Mouse (Mus musculus) neural tube, embryonic 10.5 days (tissue): ENCODE data around the gene 1700001C02Rik.
A peak's percentile ranks its signal among the peaks of the same experiment; 100 is the strongest.

Source experiments
- DNase-seq: peaks from one replicate; pipeline ENCODE4 v3.0.0-alpha.2; 2017; ENCODE audit warnings: low spot score; ENCODE audit errors: extremely low spot score

Gene 1700001C02Rik

GRCm38 (mm10) chr5:30494606-30495005 is 28.8 kb downstream of the 1700001C02Rik start:
- DNase-seq, result no peak

GRCm38 (mm10) chr5:30495288-30495687 is 29.4 kb downstream of the 1700001C02Rik start:
- DNase-seq, result no peak

GRCm38 (mm10) chr5:30496821-30497220 is 31.0 kb downstream of the 1700001C02Rik start:
- peak; percentile 25 for DNase-seq

- DNase-seq, result peak; percentile 72
Observed at GRCm38 (mm10) chr5:30497299-30497698, 31.5 kb downstream of the 1700001C02Rik start.

- DNase-seq, result no peak
Observed at GRCm38 (mm10) chr5:30513111-30513510, 47.3 kb downstream of the 1700001C02Rik start.

- DNase-seq, result peak; percentile 38
Observed at GRCm38 (mm10) chr5:30516376-30516775, 50.5 kb downstream of the 1700001C02Rik start.

- DNase-seq, result no peak
Observed at GRCm38 (mm10) chr5:30518108-30518507, 52.3 kb downstream of the 1700001C02Rik start.

GRCm38 (mm10) chr5:30518547-30518946 is 52.7 kb downstream of the 1700001C02Rik start:
- no peak for DNase-seq

- DNase-seq, result no peak
Observed at GRCm38 (mm10) chr5:30519494-30519893, 53.6 kb downstream of the 1700001C02Rik start.

GRCm38 (mm10) chr5:30520214-30520732 is 54.4 kb downstream of the 1700001C02Rik start:
- no peak for DNase-seq

- DNase-seq, result no peak
Observed at GRCm38 (mm10) chr5:30522406-30522805, 56.6 kb downstream of the 1700001C02Rik start.

- no peak for DNase-seq
Observed at GRCm38 (mm10) chr5:30523131-30523530, 57.3 kb downstream of the 1700001C02Rik start.

- no peak for DNase-seq
Observed at GRCm38 (mm10) chr5:30524213-30524612, 58.4 kb downstream of the 1700001C02Rik start.

GRCm38 (mm10) chr5:30525920-30526836 is 60.3 kb downstream of the 1700001C02Rik start:
- DNase-seq, result peak; percentile 48

GRCm38 (mm10) chr5:30527129-30527528 is 61.3 kb downstream of the 1700001C02Rik start:
- no peak for DNase-seq

GRCm38 (mm10) chr5:30528906-30529305 is 63.1 kb downstream of the 1700001C02Rik start:
- no peak for DNase-seq
